Mouse (Mus musculus): Measurements from ENCODE around the gene Emid1. TPM values are rescaled to one million over a fixed set of nuclear protein-coding genes. Genes with fewer than 3 reads are reported as not detected.

The Emid1 gene
- total RNA-seq (2023; ENCODE audit: inconsistent age), result 18.8 to 31.4 TPM (median 27.5 TPM) in 4 replicates

DNA sequence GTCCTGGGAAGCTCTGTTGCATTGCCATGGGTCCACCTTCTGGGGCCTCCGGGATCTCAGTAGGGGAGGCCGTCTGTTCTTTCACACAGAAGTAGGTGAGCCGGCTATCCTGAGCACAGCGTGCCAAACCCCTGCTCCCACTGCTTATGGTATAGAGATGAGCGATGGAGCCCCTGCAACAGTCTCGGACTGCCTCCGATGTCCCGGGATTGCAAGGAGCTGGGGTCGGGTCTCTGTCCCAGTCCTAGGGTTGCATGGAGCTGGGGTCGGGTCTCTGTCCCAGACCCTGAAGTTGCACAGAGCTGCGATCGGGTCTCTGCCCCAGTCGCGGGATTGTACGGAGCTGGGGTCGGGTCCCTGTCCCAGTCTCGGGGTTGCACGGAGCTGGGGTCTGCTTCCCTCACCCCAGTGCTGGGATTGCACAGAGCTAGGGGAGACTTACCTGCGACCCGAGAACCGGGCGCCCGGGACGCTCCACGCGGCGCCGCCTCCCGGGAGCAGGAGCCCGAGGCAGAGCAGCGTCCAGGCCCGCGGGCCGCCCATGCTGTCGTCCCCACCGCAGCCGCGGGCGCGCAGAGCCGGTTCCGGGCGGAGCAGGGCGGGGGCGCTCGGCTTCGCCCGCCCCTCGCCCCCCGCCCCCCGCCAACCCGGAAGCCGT is at the start of gene Emid1:
Gene Emid1, minus strand, starts transcription at position 578 of the 658 bp plus-strand sequence.

DNA sequence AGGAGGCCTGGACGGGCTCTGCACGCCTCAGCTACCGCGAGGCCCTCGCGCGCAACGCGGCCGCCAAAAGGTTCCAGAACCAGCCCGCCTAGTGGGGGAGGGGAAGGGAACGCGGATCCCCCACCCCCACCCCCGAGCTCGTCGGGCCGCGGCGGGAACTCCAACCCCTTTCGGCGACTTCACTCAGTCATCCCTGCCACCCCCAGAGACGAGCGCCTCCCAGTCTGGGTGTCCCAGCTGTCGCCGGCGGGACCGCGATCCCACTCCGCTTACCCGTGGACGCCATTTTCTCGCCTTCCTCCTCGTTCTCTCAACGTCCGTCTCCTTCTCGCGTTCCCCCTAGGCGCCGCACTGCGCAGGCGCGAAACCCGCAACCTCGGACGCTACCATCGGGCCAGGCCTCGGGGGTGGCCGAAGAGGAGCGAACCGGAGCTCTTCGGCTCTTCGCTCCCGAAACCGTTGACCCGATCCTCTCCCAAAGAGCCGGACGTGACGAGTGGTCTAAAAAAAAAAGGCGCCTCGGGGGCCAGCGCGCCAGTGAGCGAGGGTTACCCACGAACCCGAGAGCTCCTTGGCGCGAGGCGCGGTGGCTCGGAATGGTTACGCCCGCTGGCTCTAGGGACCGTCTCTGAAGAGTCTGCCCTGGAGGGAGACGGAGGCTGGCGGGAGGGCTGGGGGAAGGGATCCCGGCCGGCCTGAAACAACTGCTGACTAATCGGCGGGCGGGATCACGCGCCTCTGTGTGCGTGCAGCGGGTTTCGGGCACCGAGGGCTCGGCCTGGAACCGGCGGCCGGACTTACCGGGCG is 53.1 kb downstream of the Emid1 start, which contains the start of the genes Rhbdd3 and Ewsr1:
Gene Rhbdd3, plus strand, starts transcription at position 191 of the 807 bp plus-strand sequence.
Gene Ewsr1, minus strand, starts transcription at position 531 of the 807 bp plus-strand sequence.

DNA sequence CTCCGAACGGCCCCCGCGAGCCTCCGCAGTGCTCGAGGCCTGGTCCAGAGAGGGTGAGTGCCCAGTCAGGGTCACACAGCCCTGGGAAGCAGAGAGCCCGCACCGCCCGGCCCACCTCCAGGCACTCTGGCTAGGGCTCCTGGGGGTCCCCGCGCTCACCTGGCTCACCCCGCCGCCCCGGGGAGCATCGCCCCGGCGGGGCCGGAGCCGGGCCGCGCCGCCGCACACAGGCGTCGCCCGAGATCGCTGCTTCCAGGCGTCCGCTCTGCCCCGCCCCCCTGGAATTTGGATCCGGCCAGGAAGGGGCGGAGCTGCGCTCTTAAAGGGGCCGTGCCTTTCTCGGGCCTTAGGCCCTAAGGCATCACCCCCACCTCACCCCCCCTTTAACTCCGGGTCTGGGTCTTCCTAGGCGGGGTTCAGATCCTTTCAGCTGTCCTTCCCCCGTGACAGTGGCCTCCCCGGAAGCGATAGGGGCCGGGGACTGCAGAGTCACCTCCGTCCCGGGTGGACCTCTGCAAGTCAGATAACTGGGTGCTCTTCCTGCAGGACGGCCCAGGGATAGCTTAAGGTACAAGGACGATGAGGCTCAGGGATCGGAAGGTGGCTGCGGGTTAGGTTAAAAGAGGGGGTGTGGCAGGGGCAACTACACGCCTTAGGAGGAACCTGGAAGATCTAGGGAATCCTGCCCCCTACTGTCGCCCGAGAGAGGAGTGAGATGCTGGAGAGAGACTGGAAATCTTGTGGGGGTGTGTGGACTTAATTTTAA is 86.8 kb downstream of the Emid1 start, which contains the start of gene Gas2l1:
Gene Gas2l1, minus strand, starts transcription at position 272 of the 766 bp plus-strand sequence.

DNA sequence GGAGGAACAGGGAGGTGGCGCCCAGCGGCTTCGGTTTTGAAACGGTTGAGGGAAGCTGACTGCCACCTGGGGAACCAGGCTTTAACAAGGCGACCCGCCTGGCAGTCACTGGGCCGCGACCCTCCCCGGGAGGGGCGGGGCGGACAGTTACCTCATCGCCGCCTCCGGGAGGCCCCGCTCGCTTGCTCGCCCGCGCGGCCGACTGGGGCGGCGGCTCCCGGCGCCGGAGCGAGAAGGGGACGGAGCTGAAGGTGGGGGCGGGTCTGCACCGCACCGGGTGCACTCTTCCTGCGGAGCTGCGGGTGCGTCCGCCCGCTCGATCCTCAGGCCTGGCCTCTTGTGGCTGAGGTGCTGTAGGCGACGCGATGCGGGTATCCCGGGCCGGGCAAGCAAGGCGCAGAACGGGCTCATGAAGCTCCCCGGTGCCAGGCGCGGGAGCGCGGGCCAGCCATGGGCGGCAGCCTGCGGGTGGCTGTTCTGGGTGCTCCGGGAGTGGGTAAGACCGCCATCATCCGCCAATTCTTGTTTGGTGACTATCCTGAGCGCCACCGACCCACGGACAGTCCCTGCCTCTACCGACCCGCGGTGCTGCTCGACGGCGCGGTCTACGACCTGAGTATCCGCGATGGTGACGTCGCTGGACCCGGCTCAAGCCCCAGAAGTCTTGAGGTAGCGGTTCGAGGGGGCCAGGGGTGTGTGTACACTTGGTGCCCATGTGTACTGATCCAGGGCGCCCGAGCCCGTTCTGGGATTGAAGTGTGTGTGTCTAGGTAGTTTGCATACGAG is 94.0 kb downstream of the Emid1 start, which contains the start of gene Rasl10a:
Gene Rasl10a, plus strand, starts transcription at position 273 of the 786 bp plus-strand sequence.

Other genes starting within 250 kb of the Emid1 start
- gene Nefh, start 204.2 kb downstream of the Emid1 start, total RNA-seq (2023; ENCODE audit: inconsistent age), result 0.12 to 0.30 TPM (median 0.19 TPM) in 4 replicates
- 103 to 111 TPM (median 105 TPM) in 4 replicates for gene Ap1b1, start 165.4 kb downstream of the Emid1 start, total RNA-seq (2023; ENCODE audit: inconsistent age)
- 4.3 to 6.5 TPM (median 5.4 TPM) in 4 replicates for gene Rasl10a, start 94.1 kb downstream of the Emid1 start, total RNA-seq (2023; ENCODE audit: inconsistent age)
- 1.9 to 2.1 TPM (median 2.0 TPM) in 4 replicates for gene Gas2l1, start 86.9 kb downstream of the Emid1 start, total RNA-seq (2023; ENCODE audit: inconsistent age)
- 5.2 to 10.8 TPM (median 6.9 TPM) in 4 replicates for gene Rhbdd3, start 53.3 kb downstream of the Emid1 start, total RNA-seq (2023; ENCODE audit: inconsistent age)
- 600 to 638 TPM (median 613 TPM) in 4 replicates for gene Ewsr1, start 53.0 kb downstream of the Emid1 start, total RNA-seq (2023; ENCODE audit: inconsistent age)
- 15.6 to 19.2 TPM (median 18.2 TPM) in 4 replicates for gene Kremen1, start 109.3 kb upstream of the Emid1 start, total RNA-seq (2023; ENCODE audit: inconsistent age)